Mouse (Mus musculus) urinary bladder, postnatal 25 days (tissue): Measurements from ENCODE around the gene Vmn1r32.

Source experiments
- DNase-seq: peaks from one replicate; pipeline ENCODE4 v3.0.0; 2022; ENCODE audit warnings: low spot score

The Vmn1r32 gene

GRCm38 (mm10) chr6:66559996-66560395 lies at the start of gene Vmn1r32:
Gene Vmn1r32, minus strand, starts transcription at chr6:66560096.
- no peak for DNase-seq

GRCm38 (mm10) chr6:66595804-66596203 lies 35.9 kb upstream of the Vmn1r32 start:
- DNase-seq = no peak

- no peak for DNase-seq
Observed at GRCm38 (mm10) chr6:66535966-66536365, 23.9 kb downstream of the Vmn1r32 start.

GRCm38 (mm10) chr6:66535028-66535862 lies 24.7 kb downstream of the Vmn1r32 start, which contains the start of gene Mad2l1:
Gene Mad2l1, plus strand, starts transcription at chr6:66535390.
- DNase-seq = peak; percentile 95

GRCm38 (mm10) chr6:66534366-66534941 lies 25.4 kb downstream of the Vmn1r32 start:
- no peak for DNase-seq

GRCm38 (mm10) chr6:66533241-66533640 lies 26.7 kb downstream of the Vmn1r32 start:
- no peak for DNase-seq

- DNase-seq = no peak
Observed at GRCm38 (mm10) chr6:66528386-66528785, 31.5 kb downstream of the Vmn1r32 start.

GRCm38 (mm10) chr6:66516368-66516767 lies 43.5 kb downstream of the Vmn1r32 start:
- DNase-seq = no peak
